Mouse (Mus musculus): Measurements from ENCODE around the gene Gtf2a1l. TPM values are rescaled to one million over a fixed set of nuclear protein-coding genes. Genes with fewer than 3 reads are reported as not detected.

Gtf2a1l gene
- polyA plus RNA-seq, 1 experiment from 2014 or later = not detected

DNA sequence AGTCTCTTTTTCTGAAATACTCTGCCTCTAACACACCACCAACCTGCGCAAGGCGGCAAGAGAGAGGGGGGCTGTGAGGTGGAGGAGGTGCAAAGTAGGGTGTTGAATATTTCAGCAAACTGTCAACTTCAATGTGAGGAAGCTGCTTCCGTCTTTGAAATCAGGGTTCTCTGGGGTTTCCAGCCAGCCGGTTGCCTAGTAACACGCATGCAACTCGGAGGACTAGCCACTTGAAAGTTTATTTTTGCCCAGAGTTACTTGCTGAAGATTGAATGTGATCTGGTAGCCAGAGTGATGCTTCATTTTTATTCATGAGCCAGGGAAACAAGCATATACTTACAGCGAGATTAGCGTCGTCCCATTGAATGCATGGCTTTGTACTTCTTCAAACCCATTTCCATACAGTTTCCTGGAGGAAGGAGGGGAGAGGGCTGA lies 89.6 kb downstream of the Gtf2a1l start:
- Histone ChIP-seq H3K36me3 (no peaks in the 10 kb centered on the region), H3K4me1 (peaks cover 10% of the 10 kb centered on the region; the same call in 1 of the 2 replicates), H3K9me3 (no peaks in the 10 kb centered on the region), H3K27me3 (ENCODE audit: insufficient read depth, poor library complexity, severe bottlenecking) (peaks cover 22% of the 10 kb centered on the region; the same call in 1 of the 2 replicates), H3K27ac (no peak overlapping the region), H3K4me3 (0 out of 2 replicates have a peak overlapping the region, but pooled peaks have one; percentile 4)
- no peak for DNase-seq (ENCODE audit: low spot score)
- WGBS = 10% methylated on average over 9 of the region's 9 CpGs

DNA sequence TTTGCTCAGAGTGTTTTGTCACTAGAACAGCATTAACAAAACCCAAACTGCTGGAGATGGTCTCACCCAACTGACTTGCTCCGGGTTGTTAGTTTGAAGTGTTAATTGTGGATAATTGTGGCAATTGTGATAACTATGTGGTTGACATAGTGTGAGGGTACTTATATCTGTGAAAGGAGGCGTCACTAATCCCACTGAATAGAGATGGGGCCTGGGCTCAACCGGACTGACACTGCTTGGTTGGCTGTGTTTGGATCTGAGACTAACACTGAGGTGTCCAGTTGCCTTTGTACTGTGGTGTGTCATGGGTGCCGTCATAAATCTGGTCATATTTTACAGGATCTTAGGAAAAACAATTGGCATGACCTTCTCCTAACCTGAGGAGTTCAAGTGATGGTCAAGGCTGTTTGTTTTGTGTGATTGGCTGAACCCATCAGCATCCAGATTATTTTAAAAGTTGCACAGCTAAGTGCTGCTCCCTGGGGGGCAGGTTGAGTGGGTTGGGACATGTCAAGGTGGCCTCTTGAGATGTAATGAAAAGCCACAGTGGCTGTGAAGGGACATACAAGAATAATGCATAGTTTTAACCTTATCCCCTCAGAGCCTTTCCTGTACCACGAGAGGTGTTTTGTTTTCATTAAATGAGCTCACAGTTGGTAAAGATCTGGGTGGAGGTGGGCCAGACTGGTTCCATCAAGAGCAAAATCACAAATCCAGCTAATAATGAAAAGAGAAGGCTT lies 95.1 kb downstream of the Gtf2a1l start:
- H3K9me3 ChIP-seq = no peaks in the 10 kb centered on the region
- 0 out of 2 replicates have a peak, but pooled peaks cover 1% of the 10 kb centered on the region for H3K4me1 ChIP-seq
- no peaks in the 10 kb centered on the region for H3K27me3 ChIP-seq (ENCODE audit: insufficient read depth, poor library complexity, severe bottlenecking)
- no peak overlapping the region for H3K4me3 ChIP-seq
- WGBS = 54% methylated on average over 5 of the region's 5 CpGs
- no peaks in the 10 kb centered on the region for H3K36me3 ChIP-seq
- DNase-seq (ENCODE audit: low spot score) = no peak
- H3K27ac ChIP-seq = no peak overlapping the region

DNA sequence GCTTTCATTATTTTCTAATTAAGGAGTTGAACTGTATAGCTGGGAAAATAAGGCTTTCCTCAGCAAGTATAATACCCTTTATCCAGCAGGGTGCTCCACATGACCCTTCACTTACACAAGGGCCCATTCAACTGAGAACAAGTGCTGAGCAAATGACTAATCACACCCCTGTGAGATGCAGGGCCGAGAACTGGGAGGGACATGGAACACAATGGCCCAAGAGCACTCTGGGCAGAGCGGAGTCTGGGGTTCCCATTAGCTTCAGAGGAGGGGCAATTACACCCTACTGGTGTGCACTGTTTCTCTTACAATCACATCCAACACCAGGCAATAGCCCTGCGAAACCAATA lies 95.7 kb downstream of the Gtf2a1l start:
- Histone ChIP-seq H3K27me3 (ENCODE audit: insufficient read depth, poor library complexity, severe bottlenecking) (no peaks in the 10 kb centered on the region), H3K36me3 (no peaks in the 10 kb centered on the region), H3K9me3 (no peaks in the 10 kb centered on the region), H3K27ac (no peak overlapping the region), H3K4me1 (no peaks in the 10 kb centered on the region), H3K4me3 (no peak overlapping the region)
- 65% methylated on average over 3 of the region's 3 CpGs for WGBS
- DNase-seq (ENCODE audit: low spot score) = no peak

Other genes starting within 250 kb of the Gtf2a1l start
- gene Foxn2, start 227.9 kb upstream of the Gtf2a1l start, polyA plus RNA-seq (2016; fragmentation: Nextera tagmentation; extraction: Ambion mirVana) = 12.7 and 13.5 TPM in 2 replicates
- 17.3 and 19.6 TPM in 2 replicates for gene Ppp1r21, start 138.5 kb upstream of the Gtf2a1l start, polyA plus RNA-seq (2016; fragmentation: Nextera tagmentation; extraction: Ambion mirVana)
- gene Ston1, start 71.0 kb upstream of the Gtf2a1l start, polyA plus RNA-seq (2016; fragmentation: Nextera tagmentation; extraction: Ambion mirVana) = 3.6 and 4.5 TPM in 2 replicates
- gene Lhcgr, start 123.3 kb downstream of the Gtf2a1l start, polyA plus RNA-seq (2016; fragmentation: Nextera tagmentation; extraction: Ambion mirVana) = 0.16 and 0.32 TPM in 2 replicates

Measured in heart, embryonic 10.5 days (tissue).